Mouse (Mus musculus): ENCODE data around the gene Wdr46.
"Not testable (repeated sequence)": the region's sequence is repeated elsewhere in the genome, so short reads cannot be mapped to it uniquely, and the experiment has no call there.

DNA sequence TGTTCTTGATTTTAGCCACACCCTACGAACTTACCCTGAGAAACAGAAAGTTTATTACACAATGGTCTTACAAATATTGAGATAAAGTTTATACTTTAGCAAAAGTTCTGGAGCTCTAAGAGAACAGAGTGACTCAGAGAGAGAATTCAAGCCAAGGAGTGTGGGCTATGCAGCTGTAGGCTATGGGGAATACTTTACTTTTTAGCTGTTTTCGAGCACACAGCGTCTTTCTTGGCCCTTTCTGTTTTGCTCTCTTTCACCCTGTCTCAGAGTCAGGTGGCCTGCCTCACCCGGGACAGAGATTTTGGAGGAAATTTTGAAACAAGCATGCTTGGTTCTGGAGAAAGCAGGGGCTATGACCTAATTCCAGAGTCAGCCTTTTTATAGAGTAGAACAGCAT lies 42.3 kb upstream of the Wdr46 start:
- TF ChIP-seq EP300, CTCF (IDR thresholded peaks at IDR 0.05): not testable (repeated sequence)

Measured in lung, postnatal 0 days (tissue).